Mouse (Mus musculus) megakaryocyte-erythroid progenitor cell, adult 5-6 weeks (primary cell): ENCODE results near the gene Mst1r. TPM values are rescaled to one million over a fixed set of nuclear protein-coding genes. Genes with fewer than 3 reads are reported as not detected.
A peak's percentile ranks its signal among the peaks of the same experiment; 100 is the strongest.

Source experiments
- ATAC-seq: replicated peaks from 2 replicates; pipeline ENCODE4 v1.8.0; 2016; ENCODE audit warnings: mild to moderate bottlenecking, inconsistent platforms; ENCODE audit not compliant: severe bottlenecking, poor library complexity, low FRiP score, low TSS enrichment
- total RNA-seq, 2 experiments: library from RNA; stranded (forward) in 1 of 2; stranded (reverse) in 1 of 2; fragments of 200-1000, 215-1000 nt in 1 of 2; fragments of >200 nt in 1 of 2; fragmentation: Nextera tagmentation in 1 of 2; gene quantifications; 2 replicates each; pipeline ENCODE4 v1.2.3; 2014 to 2017

The Mst1r gene
- total RNA-seq, 2 experiments from 2014 or later: not detected

DNA sequence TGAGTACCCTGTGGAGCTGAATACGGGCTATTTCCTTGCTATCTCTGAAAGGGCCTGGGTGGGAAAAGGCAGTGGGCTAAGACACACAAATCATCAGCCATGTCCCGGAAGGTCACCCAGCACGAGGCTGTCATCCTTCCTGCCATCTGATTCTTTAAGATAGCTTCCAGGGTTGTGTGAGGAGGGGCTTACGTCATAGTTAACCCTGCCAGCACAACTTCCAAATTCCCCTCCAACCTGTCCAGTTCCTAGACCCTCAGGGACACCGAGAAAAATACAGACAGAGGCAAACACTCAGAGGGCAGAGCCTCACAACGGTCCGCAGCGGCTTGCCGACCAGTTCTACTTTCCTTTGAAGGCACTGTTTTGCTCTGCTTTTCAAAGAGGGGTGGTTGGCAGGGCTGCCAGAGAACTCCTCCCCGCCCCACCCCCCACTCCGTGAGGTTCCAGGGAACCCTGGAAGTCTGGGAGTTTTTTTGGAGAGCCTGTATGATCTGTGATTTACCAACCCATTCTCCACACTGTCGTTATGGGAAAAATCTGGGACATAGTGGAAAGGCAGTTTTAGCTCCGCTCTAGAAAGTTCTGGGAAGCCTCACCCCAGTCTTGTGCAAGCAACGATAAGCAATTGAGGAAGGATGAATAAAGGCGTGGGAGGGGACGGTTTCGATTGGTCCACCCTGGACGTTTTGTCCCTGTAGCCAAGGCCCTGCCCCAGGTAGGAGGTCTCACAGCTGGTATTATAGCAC lies 1.9 kb downstream of the Mst1r start:
- no peak for ATAC-seq

GRCm38 (mm10) chr9:107910025-107910769 lies 3.5 kb downstream of the Mst1r start:
- no peak for ATAC-seq

DNA sequence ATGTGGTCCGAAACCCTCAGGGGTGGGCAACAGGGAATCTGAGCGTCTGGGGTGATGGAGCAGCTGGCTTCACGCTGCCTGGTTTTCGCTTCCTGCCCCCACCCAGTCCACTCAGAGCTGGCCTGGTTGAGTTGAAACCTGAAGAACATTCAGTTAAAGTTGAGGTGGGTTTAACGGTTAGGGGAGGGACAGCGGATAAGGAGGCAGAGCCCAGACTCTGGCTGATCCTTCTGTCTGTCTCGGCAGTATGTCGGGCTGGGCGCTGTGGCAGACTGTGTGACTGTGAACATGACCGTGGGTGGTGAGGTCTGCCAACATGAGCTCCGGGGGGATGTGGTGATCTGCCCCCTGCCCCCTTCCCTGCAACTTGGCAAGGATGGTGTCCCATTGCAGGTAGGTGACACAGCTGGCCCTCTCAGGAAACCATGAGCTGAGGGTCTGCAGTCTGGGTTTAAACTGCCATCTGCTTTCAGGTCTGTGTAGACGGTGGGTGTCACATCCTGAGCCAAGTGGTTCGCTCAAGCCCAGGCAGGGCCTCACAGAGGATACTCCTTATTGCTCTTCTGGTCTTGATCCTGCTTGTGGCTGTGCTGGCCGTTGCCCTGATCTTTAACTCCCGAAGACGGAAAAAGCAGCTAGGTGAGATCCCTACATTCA lies 8.2 kb downstream of the Mst1r start:
- ATAC-seq: no peak

- ATAC-seq: no peak
Measured at GRCm38 (mm10) chr9:107917895-107918608, 11.4 kb downstream of the Mst1r start.

DNA sequence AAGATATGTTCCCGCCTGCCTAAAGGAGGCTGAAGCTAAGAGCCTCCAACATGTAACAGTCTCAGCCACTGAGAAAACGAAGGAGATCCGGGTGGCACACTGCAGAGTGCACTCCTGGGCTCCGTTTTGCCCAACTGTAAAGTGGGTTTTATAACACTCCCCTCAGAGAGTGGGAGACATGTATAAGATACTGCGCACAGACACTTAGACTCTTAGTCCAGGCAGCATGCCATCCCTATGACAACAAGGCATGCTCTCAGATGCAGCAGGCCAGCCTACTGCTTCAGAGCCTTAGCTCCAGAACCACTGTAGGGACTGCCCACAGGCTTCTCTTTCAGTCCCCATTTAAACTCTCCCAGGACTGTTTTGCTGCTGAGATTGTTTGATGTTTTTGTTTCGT lies 12.2 kb downstream of the Mst1r start:
- ATAC-seq: no peak

GRCm38 (mm10) chr9:107919441-107919840 lies 12.8 kb downstream of the Mst1r start:
- no peak for ATAC-seq

GRCm38 (mm10) chr9:107923021-107923420 lies 16.3 kb downstream of the Mst1r start:
- peak; percentile 76 for ATAC-seq

DNA sequence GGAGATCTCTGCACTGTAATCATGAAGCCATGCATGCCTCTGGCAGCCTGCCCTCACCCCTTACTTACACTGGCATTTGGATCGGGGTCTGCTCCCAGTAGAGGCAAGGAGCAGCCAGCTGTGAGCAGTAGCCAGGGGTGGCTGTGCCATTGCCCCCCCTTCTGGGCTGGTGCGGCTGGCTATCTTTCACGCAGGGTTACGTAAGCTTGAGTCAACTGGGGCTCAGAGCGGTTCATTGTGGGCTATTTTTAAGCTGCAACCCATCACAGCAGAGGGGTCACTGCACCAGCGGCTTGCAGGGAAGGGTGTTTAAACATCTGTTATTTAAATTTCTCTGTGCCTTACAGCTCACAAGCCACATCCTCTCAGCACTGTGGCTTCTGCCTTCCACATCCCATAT lies 17.3 kb downstream of the Mst1r start:
- ATAC-seq: 0 out of 2 replicates have a peak, but pooled peaks have one; percentile 46

- no peak for ATAC-seq
Measured at GRCm38 (mm10) chr9:107925251-107925650, 18.6 kb downstream of the Mst1r start.

- no peak for ATAC-seq
Measured at GRCm38 (mm10) chr9:107926920-107927420, 20.3 kb downstream of the Mst1r start.

- ATAC-seq: no peak
Measured at GRCm38 (mm10) chr9:107927749-107928148, 21.1 kb downstream of the Mst1r start.

DNA sequence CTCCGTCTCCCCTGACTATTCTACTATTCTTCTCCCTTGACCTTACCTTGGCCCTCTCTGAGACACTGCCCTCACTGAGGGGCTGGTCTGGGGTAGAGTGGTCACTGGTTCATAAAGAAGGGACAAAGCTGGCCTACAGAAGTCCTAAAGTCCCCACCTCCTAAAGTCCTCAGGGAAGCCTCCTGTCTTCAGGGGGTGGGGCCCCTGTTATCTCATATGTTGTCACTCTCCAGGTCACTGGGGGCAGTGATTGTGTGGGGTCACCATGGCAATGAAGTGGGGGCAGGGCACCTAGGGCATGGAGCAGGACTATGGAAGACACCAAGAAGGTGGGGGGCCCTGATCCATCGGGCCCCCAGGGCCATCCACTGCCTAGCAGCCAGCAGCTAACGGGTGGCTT lies 21.5 kb downstream of the Mst1r start, which contains the start of gene Actl11:
Actl11 (plus strand) TSS at position 301 of the 400 bp plus-strand sequence.
- no peak for ATAC-seq

DNA sequence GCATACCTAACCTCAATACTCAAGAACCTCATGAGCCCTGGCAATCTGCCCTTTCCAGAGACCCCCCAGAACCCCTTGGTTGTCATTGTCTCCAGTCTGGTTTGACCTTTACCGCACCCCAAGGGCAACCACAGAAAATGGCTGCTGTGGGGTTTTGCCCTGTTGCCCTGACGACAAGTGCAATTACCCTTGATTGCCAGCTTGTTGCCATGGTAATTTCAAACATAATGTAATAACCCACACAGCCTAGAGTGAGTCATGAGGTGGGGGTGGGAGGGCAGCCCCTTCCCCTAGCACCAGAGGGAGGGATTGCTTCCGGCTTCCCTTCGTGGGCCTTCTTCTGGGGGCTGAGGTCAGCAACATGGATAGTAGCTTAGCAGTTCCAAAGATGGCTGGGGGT lies 25.5 kb downstream of the Mst1r start:
- no peak for ATAC-seq

GRCm38 (mm10) chr9:107934146-107934545 lies 27.5 kb downstream of the Mst1r start:
- no peak for ATAC-seq

GRCm38 (mm10) chr9:107935374-107935773 lies 28.7 kb downstream of the Mst1r start, which contains the start of gene Camkv:
Camkv (plus strand) TSS chr9:107935674.
- ATAC-seq: no peak

DNA sequence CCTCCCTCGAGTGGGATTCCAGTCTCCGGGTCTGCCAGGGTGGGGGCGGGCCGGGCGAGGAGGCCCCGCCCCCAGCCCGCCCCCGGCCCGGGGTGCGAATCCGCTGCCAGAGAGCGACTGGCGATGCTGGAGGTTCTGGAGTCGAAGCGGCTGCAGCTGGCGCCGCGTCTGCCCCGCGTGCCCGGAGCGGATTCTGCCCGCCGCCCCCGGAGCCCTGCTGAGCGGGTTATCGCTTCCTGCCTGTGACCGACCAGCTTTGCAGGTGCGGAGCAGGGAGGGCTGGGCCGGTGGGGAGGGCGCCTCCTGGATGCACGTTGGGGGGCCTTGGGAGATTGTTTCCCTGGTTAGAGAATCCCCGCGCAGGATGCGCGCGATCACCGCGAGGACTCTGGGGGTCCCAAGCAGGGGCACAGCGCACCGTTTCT lies 29.1 kb downstream of the Mst1r start:
- peak; percentile 56 for ATAC-seq

GRCm38 (mm10) chr9:107936215-107936822 lies 29.6 kb downstream of the Mst1r start:
- ATAC-seq: no peak

- ATAC-seq: no peak
Measured at GRCm38 (mm10) chr9:107936831-107937230, 30.2 kb downstream of the Mst1r start.
